Mouse (Mus musculus): ENCODE results near the gene Kitl. TPM values are rescaled to one million over a fixed set of nuclear protein-coding genes. Genes with fewer than 3 reads are reported as not detected.

Kitl gene
- total and polyA plus RNA-seq, 2 experiments from 2014 or later, result 81.6 to 110 TPM

DNA sequence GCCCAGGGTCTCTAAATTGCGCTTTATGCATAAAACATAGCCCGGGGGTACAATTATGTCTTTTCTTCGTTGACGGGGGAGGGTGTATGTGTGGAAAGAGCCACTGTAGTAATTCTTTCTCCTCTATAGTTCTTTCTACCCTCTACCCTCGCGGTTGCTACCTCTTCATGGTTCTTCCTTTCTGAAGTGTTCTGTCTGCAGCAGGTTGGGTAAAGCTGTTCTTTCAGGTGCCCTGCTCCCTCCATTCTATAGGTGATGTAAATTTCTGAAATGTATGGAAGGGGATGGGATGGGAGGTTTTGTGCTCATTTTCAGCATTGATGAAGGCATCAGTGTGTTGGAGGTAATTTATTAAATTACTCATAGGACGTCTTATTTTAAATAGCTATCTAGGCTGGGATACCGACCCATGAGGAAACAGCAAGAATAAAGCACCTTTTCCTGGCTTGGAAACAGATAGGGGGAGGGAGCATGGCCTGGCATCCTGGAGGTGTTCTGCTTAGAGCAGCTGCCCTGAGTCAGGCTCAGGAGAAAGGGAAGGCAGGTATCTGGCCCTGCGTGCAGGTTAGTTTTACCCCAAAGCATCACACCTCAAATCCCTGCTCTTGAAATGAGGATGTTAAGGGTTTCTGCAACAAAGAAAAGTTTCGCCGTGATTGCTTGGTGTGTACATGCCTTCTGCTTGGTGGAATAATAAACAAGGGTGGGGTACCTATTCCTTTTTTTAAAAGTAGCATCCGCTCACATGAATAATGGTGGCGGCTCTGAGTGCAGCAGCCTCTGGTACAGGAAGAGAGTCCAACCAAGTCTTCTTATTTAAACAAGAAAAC, 1.7 kb downstream of the Kitl start:
- H3K9ac ChIP-seq, result peak overlapping the region; percentile 48
- DNase-seq, result no peak
- no peak for ATAC-seq
- H3K9me3 ChIP-seq (ENCODE audit: low read length), result no peaks in the 10 kb centered on the region
- TF ChIP-seq CTCF (IDR thresholded peaks at IDR 0.05; ENCODE audit: low read depth), result no peak
- H3K4me3 ChIP-seq (ENCODE audit: low read depth, low read length), result peak overlapping the region; percentile 77
- peaks cover 18% of the 10 kb centered on the region for H3K4me1 ChIP-seq (ENCODE audit: insufficient read depth)
- no peaks in the 10 kb centered on the region for H3K36me3 ChIP-seq (ENCODE audit: insufficient read depth)
- 17% methylated on average over 13 of the region's 13 CpGs for WGBS
- 0 out of 2 replicates have a peak overlapping the region, but pooled peaks have one; percentile 42 for H3K27ac ChIP-seq (ENCODE audit: low read depth, low read length)
- H3K27me3 ChIP-seq (ENCODE audit: insufficient read depth, low read length), result no peaks in the 10 kb centered on the region
- peak overlapping the region; percentile 94 for H3K4me2 ChIP-seq (ENCODE audit: low read depth)

DNA sequence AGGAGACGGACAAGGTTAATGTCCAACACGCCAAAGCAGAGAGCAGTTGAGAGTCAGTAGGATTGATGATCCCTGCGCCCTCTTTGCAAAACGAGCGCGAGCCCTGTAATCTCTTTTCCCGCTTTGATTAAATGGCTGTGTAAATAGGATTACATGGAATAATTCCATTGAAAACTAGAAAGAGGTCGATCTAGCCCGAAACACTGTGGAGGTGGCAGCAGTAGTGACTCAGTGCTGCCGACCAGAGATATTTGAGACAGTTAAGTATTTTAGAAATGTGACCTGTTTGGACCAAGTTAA, 2.3 kb downstream of the Kitl start:
- DNase-seq (no peak), ATAC-seq (no peak)
- Histone ChIP-seq H3K4me3 (ENCODE audit: low read depth, low read length) (peak overlapping the region; percentile 77), H3K36me3 (ENCODE audit: insufficient read depth) (no peaks in the 10 kb centered on the region), H3K4me2 (ENCODE audit: low read depth) (peak overlapping the region; percentile 94), H3K27ac (ENCODE audit: low read depth, low read length) (0 out of 2 replicates have a peak overlapping the region, but pooled peaks have one; percentile 42), H3K9me3 (ENCODE audit: low read length) (no peaks in the 10 kb centered on the region), H3K27me3 (ENCODE audit: insufficient read depth, low read length) (no peaks in the 10 kb centered on the region), H3K9ac (peak overlapping the region; percentile 48), H3K4me1 (ENCODE audit: insufficient read depth) (peaks cover 18% of the 10 kb centered on the region)
- 9% methylated on average over 10 of the region's 10 CpGs for WGBS
- no peak for TF ChIP-seq CTCF (IDR thresholded peaks at IDR 0.05; ENCODE audit: low read depth)

DNA sequence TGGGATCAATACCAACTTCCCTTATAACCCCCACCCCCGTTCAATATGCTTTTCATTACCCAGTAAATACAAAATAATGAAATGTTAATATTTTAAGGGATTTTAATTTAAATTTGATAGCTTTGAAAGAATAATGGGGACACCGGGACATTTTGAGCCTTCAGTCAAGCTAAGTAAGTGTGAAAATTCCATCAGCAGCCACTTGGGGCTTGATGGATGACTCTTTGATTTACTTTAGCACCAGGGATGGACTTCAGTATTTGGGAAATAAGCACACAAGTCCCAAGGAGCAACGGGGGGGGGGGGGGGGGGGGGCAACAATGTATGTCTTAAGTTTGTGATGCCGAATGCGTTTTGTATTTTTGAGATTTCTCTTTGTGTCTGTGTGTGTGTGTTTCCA, 3.1 kb downstream of the Kitl start:
- H3K9me3 ChIP-seq (ENCODE audit: low read length), result no peaks in the 10 kb centered on the region
- no peaks in the 10 kb centered on the region for H3K36me3 ChIP-seq (ENCODE audit: insufficient read depth)
- DNase-seq, result peak; percentile 41
- no peak for ATAC-seq
- no peaks in the 10 kb centered on the region for H3K27me3 ChIP-seq (ENCODE audit: insufficient read depth, low read length)
- WGBS, result 40% methylated on average over 5 of the region's 5 CpGs
- H3K9ac ChIP-seq, result peak overlapping the region; percentile 48
- peak overlapping the region; percentile 94 for H3K4me2 ChIP-seq (ENCODE audit: low read depth)
- peak; percentile 42 for TF ChIP-seq CTCF (IDR thresholded peaks at IDR 0.05; ENCODE audit: low read depth)
- peaks cover 18% of the 10 kb centered on the region for H3K4me1 ChIP-seq (ENCODE audit: insufficient read depth)
- H3K27ac ChIP-seq (ENCODE audit: low read depth, low read length), result no peak overlapping the region
- H3K4me3 ChIP-seq (ENCODE audit: low read depth, low read length), result peak overlapping the region; percentile 77

DNA sequence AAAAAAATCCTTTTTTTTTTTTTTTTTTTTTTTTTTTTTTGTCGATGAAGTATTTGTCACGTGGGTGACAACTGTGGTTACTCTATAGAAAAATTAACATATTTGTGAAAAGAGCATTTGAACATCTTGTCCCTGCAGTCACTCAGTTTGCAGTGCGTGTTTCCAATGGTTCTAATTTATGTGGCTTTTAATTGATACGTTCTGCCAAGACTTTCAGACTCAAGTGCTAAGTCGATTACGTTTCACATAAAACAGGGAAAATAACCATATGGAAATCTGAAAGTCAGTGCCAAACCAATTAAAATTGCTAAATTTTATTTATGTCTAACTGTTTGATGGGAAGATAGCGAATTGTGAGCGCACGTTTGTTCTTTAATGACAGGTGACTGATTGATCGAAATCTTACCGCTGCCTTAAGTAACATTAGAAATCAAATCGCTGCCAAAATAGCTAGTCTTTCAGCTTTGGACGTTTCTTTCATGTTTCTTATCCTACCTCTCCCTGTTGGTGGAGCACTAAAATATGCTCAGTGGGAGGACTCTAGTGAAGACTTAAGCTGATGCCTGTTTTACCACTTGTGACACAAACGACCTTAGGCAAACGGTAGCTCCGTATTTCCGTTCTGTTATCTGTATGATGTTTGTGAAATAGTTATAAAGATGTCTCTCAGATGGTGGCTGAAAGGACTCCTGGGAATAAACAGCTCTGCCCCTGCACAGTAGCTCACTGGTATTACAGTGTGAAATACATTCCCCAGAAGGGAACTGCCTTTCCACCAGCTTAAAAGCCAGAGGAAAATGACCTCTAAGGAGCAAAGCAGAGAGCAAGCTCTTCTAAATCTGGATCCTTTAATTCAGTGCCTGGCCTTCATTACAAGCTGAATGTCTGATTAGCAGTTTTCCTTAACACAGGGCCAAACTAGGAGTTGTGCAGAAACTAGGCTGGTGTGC, 4.1 kb downstream of the Kitl start:
- DNase-seq, result peak; percentile 65
- peak overlapping the region; percentile 77 for H3K4me3 ChIP-seq (ENCODE audit: low read depth, low read length)
- H3K36me3 ChIP-seq (ENCODE audit: insufficient read depth), result no peaks in the 10 kb centered on the region
- H3K9ac ChIP-seq, result no peak overlapping the region
- peak; percentile 18; the same call in 1 of the 2 replicates for ATAC-seq
- H3K27ac ChIP-seq (ENCODE audit: low read depth, low read length), result peak overlapping the region; percentile 42; the same call in 1 of the 2 replicates
- 29% methylated on average over 17 of the region's 17 CpGs for WGBS
- no peaks in the 10 kb centered on the region for H3K27me3 ChIP-seq (ENCODE audit: insufficient read depth, low read length)
- H3K4me1 ChIP-seq (ENCODE audit: insufficient read depth), result peaks cover 18% of the 10 kb centered on the region
- H3K4me2 ChIP-seq (ENCODE audit: low read depth), result peak overlapping the region; percentile 35
- H3K9me3 ChIP-seq (ENCODE audit: low read length), result no peaks in the 10 kb centered on the region
- no peak for TF ChIP-seq CTCF (IDR thresholded peaks at IDR 0.05; ENCODE audit: low read depth)

DNA sequence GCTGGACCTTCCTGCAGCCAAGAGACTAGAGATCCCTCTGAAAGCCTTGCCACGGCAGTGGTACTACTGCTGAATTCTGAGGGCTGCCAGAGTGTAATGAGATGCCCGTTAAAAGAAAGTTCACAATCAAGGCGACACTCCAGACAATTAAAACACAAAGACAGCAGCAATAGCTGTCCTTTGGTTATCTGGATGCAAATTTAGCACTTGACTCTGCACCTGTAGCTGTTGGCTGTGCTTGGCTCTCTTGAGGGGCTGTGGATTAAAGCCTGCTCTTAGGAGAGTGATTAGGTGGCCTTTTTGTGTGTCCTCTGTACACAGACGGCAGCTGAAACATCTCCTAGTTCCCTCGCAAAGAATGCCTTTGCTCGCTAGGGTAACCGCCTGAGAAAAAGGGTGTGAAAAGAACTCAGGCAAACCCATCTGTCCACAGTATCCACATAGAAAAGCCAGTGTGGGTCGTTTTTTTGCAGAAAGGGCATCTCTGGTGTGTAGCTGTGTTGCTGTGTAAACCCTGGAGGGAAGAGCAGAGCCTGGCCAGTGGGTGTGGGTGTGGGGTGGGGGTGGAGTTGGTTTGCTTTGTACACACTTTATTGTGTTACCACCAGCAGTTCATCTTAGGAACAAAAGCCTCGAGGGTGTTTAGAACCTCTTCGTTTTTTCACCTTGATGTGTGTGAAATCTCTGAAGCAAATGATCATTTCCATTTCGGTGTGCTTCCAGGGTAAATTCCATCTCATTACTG, 6.8 kb downstream of the Kitl start:
- Histone ChIP-seq H3K27ac (ENCODE audit: low read depth, low read length) (no peak overlapping the region), H3K27me3 (ENCODE audit: insufficient read depth, low read length) (no peaks in the 10 kb centered on the region), H3K4me2 (ENCODE audit: low read depth) (no peak overlapping the region), H3K4me1 (ENCODE audit: insufficient read depth) (peaks cover 14% of the 10 kb centered on the region), H3K9ac (no peak overlapping the region), H3K9me3 (ENCODE audit: low read length) (no peaks in the 10 kb centered on the region), H3K4me3 (ENCODE audit: low read depth, low read length) (no peak overlapping the region), H3K36me3 (ENCODE audit: insufficient read depth) (no peaks in the 10 kb centered on the region)
- peak; percentile 67 for ATAC-seq
- DNase-seq, result peak; percentile 53
- 14% methylated on average over 11 of the region's 11 CpGs for WGBS
- TF ChIP-seq CTCF (IDR thresholded peaks at IDR 0.05; ENCODE audit: low read depth), result no peak

DNA sequence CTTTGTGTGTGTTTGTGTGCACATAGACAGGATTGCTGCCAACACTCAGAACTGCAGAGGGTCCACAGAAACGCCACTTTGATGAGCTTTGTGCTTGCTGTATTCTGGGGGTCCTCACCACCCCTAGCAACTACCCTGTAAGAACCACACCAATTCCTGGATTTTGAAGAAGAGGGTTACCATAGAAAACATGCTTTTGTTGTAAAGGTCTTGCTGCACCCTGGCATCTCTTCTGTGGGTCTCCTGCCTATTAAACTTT, 7.3 kb downstream of the Kitl start:
- Histone ChIP-seq H3K4me3 (ENCODE audit: low read depth, low read length) (no peak overlapping the region), H3K9me3 (ENCODE audit: low read length) (no peaks in the 10 kb centered on the region), H3K27me3 (ENCODE audit: insufficient read depth, low read length) (no peaks in the 10 kb centered on the region), H3K36me3 (ENCODE audit: insufficient read depth) (no peaks in the 10 kb centered on the region), H3K4me1 (ENCODE audit: insufficient read depth) (peaks cover 10% of the 10 kb centered on the region), H3K4me2 (ENCODE audit: low read depth) (no peak overlapping the region), H3K9ac (no peak overlapping the region), H3K27ac (ENCODE audit: low read depth, low read length) (no peak overlapping the region)
- DNase-seq (no peak), ATAC-seq (no peak)
- no peak for TF ChIP-seq CTCF (IDR thresholded peaks at IDR 0.05; ENCODE audit: low read depth)
- 15% methylated on average over 1 of the region's 1 CpGs for WGBS
